Mouse (Mus musculus): ENCODE measurements around the gene Gm21988.

The Gm21988 gene

GRCm38 (mm10) chr11:70218039-70218438, 21.6 kb downstream of the Gm21988 start:
- no peak for DNase-seq (ENCODE audit: low spot score in 2 of 2)

- DNase-seq (ENCODE audit: low spot score in 2 of 2): no peak
Observed at GRCm38 (mm10) chr11:70216103-70216502, 23.5 kb downstream of the Gm21988 start.

- DNase-seq (ENCODE audit: low spot score in 2 of 2): no peak
Observed at GRCm38 (mm10) chr11:70215301-70215700, 24.3 kb downstream of the Gm21988 start.

- DNase-seq (ENCODE audit: low spot score in 2 of 2): no peak
Observed at GRCm38 (mm10) chr11:70214856-70215209, 24.8 kb downstream of the Gm21988 start.

GRCm38 (mm10) chr11:70214191-70214855, 25.3 kb downstream of the Gm21988 start:
- DNase-seq (ENCODE audit: low spot score in 2 of 2): no peak

- DNase-seq (ENCODE audit: low spot score in 2 of 2): no peak
Observed at GRCm38 (mm10) chr11:70213736-70214135, 25.9 kb downstream of the Gm21988 start.

- peak in 1 of 2 experiments; percentile 73 for DNase-seq (ENCODE audit: low spot score in 2 of 2)
Observed at GRCm38 (mm10) chr11:70212896-70213295, 26.7 kb downstream of the Gm21988 start.

- no peak for DNase-seq (ENCODE audit: low spot score in 2 of 2)
Observed at GRCm38 (mm10) chr11:70212423-70212822, 27.2 kb downstream of the Gm21988 start, which contains the start of gene Slc16a11. Slc16a11 (plus strand) TSS chr11:70212752.

GRCm38 (mm10) chr11:70211972-70212371, 27.7 kb downstream of the Gm21988 start:
- DNase-seq (ENCODE audit: low spot score in 2 of 2): no peak

GRCm38 (mm10) chr11:70210681-70211080, 28.9 kb downstream of the Gm21988 start:
- DNase-seq (ENCODE audit: low spot score in 2 of 2): no peak

- no peak for DNase-seq (ENCODE audit: low spot score in 2 of 2)
Observed at GRCm38 (mm10) chr11:70208778-70209388, 30.7 kb downstream of the Gm21988 start.

GRCm38 (mm10) chr11:70207283-70207682, 32.3 kb downstream of the Gm21988 start:
- DNase-seq (ENCODE audit: low spot score in 2 of 2): no peak

- no peak for DNase-seq (ENCODE audit: low spot score in 2 of 2)
Observed at GRCm38 (mm10) chr11:70206801-70207200, 32.8 kb downstream of the Gm21988 start.

GRCm38 (mm10) chr11:70201691-70202090, 37.9 kb downstream of the Gm21988 start:
- peak; percentile 72 to 86 for DNase-seq (ENCODE audit: low spot score in 2 of 2)

- DNase-seq (ENCODE audit: low spot score in 2 of 2): no peak
Observed at GRCm38 (mm10) chr11:70200036-70200608, 39.5 kb downstream of the Gm21988 start.

- no peak for DNase-seq (ENCODE audit: low spot score in 2 of 2)
Observed at GRCm38 (mm10) chr11:70199107-70199506, 40.5 kb downstream of the Gm21988 start.

- no peak for DNase-seq (ENCODE audit: low spot score in 2 of 2)
Observed at GRCm38 (mm10) chr11:70198332-70198731, 41.3 kb downstream of the Gm21988 start.

GRCm38 (mm10) chr11:70193354-70194285, 46.0 kb downstream of the Gm21988 start:
- no peak for DNase-seq (ENCODE audit: low spot score in 2 of 2)

- no peak for DNase-seq (ENCODE audit: low spot score in 2 of 2)
Observed at GRCm38 (mm10) chr11:70192157-70192556, 47.5 kb downstream of the Gm21988 start.

- DNase-seq (ENCODE audit: low spot score in 2 of 2): no peak
Observed at GRCm38 (mm10) chr11:70191188-70191587, 48.4 kb downstream of the Gm21988 start.

- DNase-seq (ENCODE audit: low spot score in 2 of 2): no peak
Observed at GRCm38 (mm10) chr11:70189319-70190134, 50.1 kb downstream of the Gm21988 start.
